Mouse (Mus musculus) liver, postnatal 0 days (tissue): ENCODE data around the gene Fam240a. TPM values are rescaled to one million over a fixed set of nuclear protein-coding genes. Genes with fewer than 3 reads are reported as not detected.

Experiments used
- ATAC-seq: fragments of 200-750 bp; cut with Nextera tagmentation; 2 replicates; pipeline ENCODE4 v1.8.0; 2017; ENCODE audit warnings: mild to moderate bottlenecking, moderate library complexity
- DNase-seq: peaks from one replicate; pipeline ENCODE4 v3.0.0-alpha.2; 2016
- H3K27ac ChIP-seq: fragments of 300-500 bp; sonication (generic); 2 replicates; pipeline ENCODE4 v1.5.1; 2014; ENCODE audit warnings: antibody characterized with exemption, moderate library complexity, mild to moderate bottlenecking, low read depth
- H3K27me3 ChIP-seq: fragments of 300-500 bp; sonication (generic); 2 replicates; pipeline ENCODE4 v1.6.1; 2014; ENCODE audit warnings: low read length, control low read depth, mixed read lengths; ENCODE audit not compliant: insufficient read depth
- H3K36me3 ChIP-seq: fragments of 300-500 bp; sonication (generic); replicated peaks from 2 replicates; pipeline ENCODE4 v1.6.1; 2014; ENCODE audit warnings: mild to moderate bottlenecking, control low read depth, low read length, moderate library complexity, mixed read lengths; ENCODE audit not compliant: insufficient read depth
- H3K4me1 ChIP-seq: fragments of 300-500 bp; sonication (generic); 2 replicates; pipeline ENCODE4 v1.6.1; 2014; ENCODE audit warnings: antibody characterized with exemption, mild to moderate bottlenecking, control low read depth; ENCODE audit not compliant: insufficient read depth
- H3K4me2 ChIP-seq: fragments of 300-500 bp; sonication (generic); 2 replicates; pipeline ENCODE4 v1.6.1; 2014; ENCODE audit warnings: low read depth, mild to moderate bottlenecking, low read length, moderate library complexity, mixed read lengths
- H3K4me3 ChIP-seq: fragments of 300-500 bp; sonication (generic); 2 replicates; pipeline ENCODE4 v1.5.1; 2014; ENCODE audit warnings: low read depth, low read length
- H3K9ac ChIP-seq: fragments of 300-500 bp; sonication (generic); replicated peaks from 2 replicates; pipeline ENCODE4 v1.6.1; 2014; ENCODE audit warnings: mild to moderate bottlenecking, moderate library complexity
- H3K9me3 ChIP-seq: fragments of 300-500 bp; sonication (generic); 2 replicates; pipeline ENCODE4 v1.6.1; 2016; ENCODE audit warnings: mild to moderate bottlenecking, control low read depth, low read length, mixed read lengths
- CTCF ChIP-seq: sonication (generic); IDR thresholded peaks from 2 replicates; pipeline ENCODE4 v1.5.1; 2016; ENCODE audit warnings: antibody characterized with exemption, low read depth
- EP300 ChIP-seq: IDR thresholded peaks from 2 replicates; pipeline ENCODE4 v1.6.1; 2016; ENCODE audit warnings: antibody characterized with exemption, low read depth, mild to moderate bottlenecking
- WGBS: fragments of 180-500 bp; shearing (Covaris S2); extraction: QIAGEN DNeasy Blood & Tissue Kit; methylation state at CpG from one replicate; pipeline ENCODE4 v1.1.7; 2014; ENCODE audit not compliant: insufficient replicate concordance; 5-methylcytosine and 5-hydroxymethylcytosine counted together
- polyA plus RNA-seq: library from polyadenylated mRNA; unstranded; fragments of >200 nt; fragmentation: Nextera tagmentation; extraction: Ambion mirVana; gene quantifications from 2 replicates; pipeline ENCODE4 v1.2.1, GENCODE M21; 2015

Gene Fam240a
- polyA plus RNA-seq, 1 experiment from 2014 or later, result not detected

- TF ChIP-seq CTCF, result no peak
- no peak for TF ChIP-seq EP300
- H3K9me3 ChIP-seq, result no peaks in the 10 kb centered on the region
- H3K4me3 ChIP-seq, result no peak overlapping the region
- no peak overlapping the region for H3K27ac ChIP-seq
- H3K9ac ChIP-seq, result no peak overlapping the region
- no peaks in the 10 kb centered on the region for H3K27me3 ChIP-seq
- ATAC-seq, result no peak
- whole genome bisulfite sequencing, result 45% methylated on average over 12 of the region's 12 CpGs
- peaks cover 6% of the 10 kb centered on the region for H3K36me3 ChIP-seq
- peaks cover 28% of the 10 kb centered on the region for H3K4me1 ChIP-seq
- DNase-seq, result no peak
- H3K4me2 ChIP-seq, result no peak overlapping the region
These were observed 25.4 kb downstream of the Fam240a start for GRCm38 (mm10) chr9:110891077-110891828.

- peak overlapping the region; percentile 42; the same call in 1 of the 2 replicates for H3K4me2 ChIP-seq
These were observed 26.5 kb downstream of the Fam240a start for GRCm38 (mm10) chr9:110890026-110890783.

GRCm38 (mm10) chr9:110888935-110889334 is 27.7 kb downstream of the Fam240a start:
- H3K27ac ChIP-seq, result no peak overlapping the region
- H3K4me2 ChIP-seq, result no peak overlapping the region
- ATAC-seq, result no peak

More at GRCm38 (mm10) chr9:110890026-110890783, 26.5 kb downstream of the Fam240a start:
- Histone ChIP-seq H3K4me1 (peaks cover 28% of the 10 kb centered on the region), H3K36me3 (peaks cover 6% of the 10 kb centered on the region), H3K9ac (no peak overlapping the region), H3K27ac (0 out of 2 replicates have a peak overlapping the region, but pooled peaks have one; percentile 44), H3K9me3 (no peaks in the 10 kb centered on the region), H3K27me3 (no peaks in the 10 kb centered on the region), H3K4me3 (no peak overlapping the region)
- ATAC-seq (peak; percentile 87), DNase-seq (peak; percentile 80)
- WGBS, result 36% methylated on average over 17 of the region's 21 CpGs
- TF ChIP-seq EP300, result no peak
- peak; percentile 45 for TF ChIP-seq CTCF

GRCm38 (mm10) chr9:110887388-110888303 is 29.0 kb downstream of the Fam240a start:
- no peaks in the 10 kb centered on the region for H3K9me3 ChIP-seq
- H3K4me2 ChIP-seq, result no peak overlapping the region
- no peak overlapping the region for H3K4me3 ChIP-seq
- DNase-seq, result no peak
- peaks cover 25% of the 10 kb centered on the region for H3K4me1 ChIP-seq
- H3K9ac ChIP-seq, result no peak overlapping the region
- TF ChIP-seq EP300, result no peak
- TF ChIP-seq CTCF, result no peak
- no peak for ATAC-seq
- WGBS, result 55% methylated on average over 9 of the region's 9 CpGs
- no peaks in the 10 kb centered on the region for H3K27me3 ChIP-seq
- H3K27ac ChIP-seq, result no peak overlapping the region
- peaks cover 6% of the 10 kb centered on the region for H3K36me3 ChIP-seq

More at GRCm38 (mm10) chr9:110888935-110889334, 27.7 kb downstream of the Fam240a start:
- no peak for DNase-seq
- TF ChIP-seq EP300, result no peak
- TF ChIP-seq CTCF, result no peak
- Histone ChIP-seq H3K4me1 (peaks cover 28% of the 10 kb centered on the region), H3K9ac (no peak overlapping the region), H3K4me3 (no peak overlapping the region), H3K36me3 (peaks cover 6% of the 10 kb centered on the region), H3K27me3 (no peaks in the 10 kb centered on the region), H3K9me3 (no peaks in the 10 kb centered on the region)
- WGBS, result 85% methylated on average over 14 of the region's 14 CpGs

GRCm38 (mm10) chr9:110881953-110882352 is 34.7 kb downstream of the Fam240a start:
- Histone ChIP-seq H3K9ac (no peak overlapping the region), H3K4me1 (peaks cover 9% of the 10 kb centered on the region; the same call in 1 of the 2 replicates), H3K36me3 (no peaks in the 10 kb centered on the region; the same call in 1 of the 2 replicates), H3K27me3 (peaks cover 16% of the 10 kb centered on the region), H3K27ac (no peak overlapping the region), H3K4me2 (no peak overlapping the region), H3K9me3 (no peaks in the 10 kb centered on the region), H3K4me3 (no peak overlapping the region)
- WGBS, result 68% methylated on average over 7 of the region's 7 CpGs
- ATAC-seq (no peak), DNase-seq (no peak)
- no peak for TF ChIP-seq CTCF
- no peak for TF ChIP-seq EP300

GRCm38 (mm10) chr9:110880772-110881171 is 35.9 kb downstream of the Fam240a start:
- H3K9me3 ChIP-seq, result no peaks in the 10 kb centered on the region
- no peaks in the 10 kb centered on the region for H3K36me3 ChIP-seq
- H3K4me2 ChIP-seq, result peak overlapping the region; percentile 77
- DNase-seq (no peak), ATAC-seq (peak; percentile 43)
- TF ChIP-seq EP300, result no peak
- TF ChIP-seq CTCF, result no peak
- peak overlapping the region; percentile 54 for H3K9ac ChIP-seq
- peak overlapping the region; percentile 80 for H3K27ac ChIP-seq
- WGBS, result 47% methylated on average over 4 of the region's 4 CpGs
- peaks cover 9% of the 10 kb centered on the region; the same call in 1 of the 2 replicates for H3K4me1 ChIP-seq
- H3K27me3 ChIP-seq, result peaks cover 16% of the 10 kb centered on the region
- H3K4me3 ChIP-seq, result peak overlapping the region; percentile 53
